Mouse (Mus musculus): ENCODE results near the gene Gm4737. TPM values are rescaled to one million over a fixed set of nuclear protein-coding genes. Genes with fewer than 3 reads are reported as not detected.

Gene Gm4737
- total RNA-seq, 1 experiment from 2014 or later = 3.3 TPM

Other genes starting within 250 kb of the Gm4737 start
- gene Phldb2, start 201.5 kb downstream of the Gm4737 start, total RNA-seq (2017) = 0.87 TPM in 1 of 3 replicates, not detected in the others
- gene Plcxd2, start 144.9 kb downstream of the Gm4737 start, total RNA-seq (2017) = 3.2 to 11.4 TPM (median 8.9 TPM) in 3 replicates
- gene Cd96, start 34.8 kb downstream of the Gm4737 start, total RNA-seq (2017) = 15.3 to 51.1 TPM (median 22.0 TPM) in 3 replicates